Mouse (Mus musculus): ENCODE results near the gene Cep128.
"Not testable (repeated sequence)": the region's sequence is repeated elsewhere in the genome, so short reads cannot be mapped to it uniquely, and the experiment has no call there.

The Cep128 gene

GRCm38 (mm10) chr12:91384281-91385017 is at the start of gene Cep128, which contains the start of gene Tshr:
Cep128 (minus strand) TSS chr12:91384409.
Tshr (plus strand) TSS chr12:91384563.
- DNase-seq = peak; percentile 91

GRCm38 (mm10) chr12:91427129-91427528 is 42.9 kb upstream of the Cep128 start:
- DNase-seq = no peak

- no peak for DNase-seq
These were observed 42.3 kb upstream of the Cep128 start for GRCm38 (mm10) chr12:91426499-91426898.

- DNase-seq = peak; percentile 48
These were observed 39.1 kb upstream of the Cep128 start for GRCm38 (mm10) chr12:91423125-91423820.

GRCm38 (mm10) chr12:91421272-91421671 is 37.1 kb upstream of the Cep128 start:
- no peak for DNase-seq

- DNase-seq = peak; percentile 66
These were observed 34.6 kb upstream of the Cep128 start for GRCm38 (mm10) chr12:91418791-91419190.

- DNase-seq = no peak
These were observed 32.6 kb upstream of the Cep128 start for GRCm38 (mm10) chr12:91416828-91417227.

- DNase-seq = no peak
These were observed 30.9 kb upstream of the Cep128 start for GRCm38 (mm10) chr12:91415112-91415511.

GRCm38 (mm10) chr12:91412461-91413182 is 28.4 kb upstream of the Cep128 start:
- no peak for DNase-seq

GRCm38 (mm10) chr12:91410306-91410705 is 26.1 kb upstream of the Cep128 start:
- no peak for DNase-seq

GRCm38 (mm10) chr12:91401049-91401352 is 16.8 kb upstream of the Cep128 start:
- no peak for DNase-seq

- DNase-seq = peak; percentile 30
These were observed 16.2 kb upstream of the Cep128 start for GRCm38 (mm10) chr12:91400232-91401048.

GRCm38 (mm10) chr12:91383516-91384264 is 519 bp downstream of the Cep128 start:
- no peak for DNase-seq

- no peak for DNase-seq
These were observed 15.0 kb downstream of the Cep128 start for GRCm38 (mm10) chr12:91369173-91369572.

GRCm38 (mm10) chr12:91353783-91354182 is 30.4 kb downstream of the Cep128 start:
- no peak for DNase-seq

- DNase-seq = not testable (repeated sequence)
These were observed 45.6 kb downstream of the Cep128 start for GRCm38 (mm10) chr12:91338656-91339055.

GRCm38 (mm10) chr12:91327527-91327926 is 56.7 kb downstream of the Cep128 start:
- no peak for DNase-seq

- no peak for DNase-seq
These were observed 58.1 kb downstream of the Cep128 start for GRCm38 (mm10) chr12:91326104-91326503.

- no peak for DNase-seq
These were observed 69.2 kb downstream of the Cep128 start for GRCm38 (mm10) chr12:91315026-91315425.

- no peak for DNase-seq
These were observed 70.1 kb downstream of the Cep128 start for GRCm38 (mm10) chr12:91313974-91314587.

- DNase-seq = no peak
These were observed 71.6 kb downstream of the Cep128 start for GRCm38 (mm10) chr12:91312591-91312990.

GRCm38 (mm10) chr12:91307733-91308132 is 76.5 kb downstream of the Cep128 start:
- DNase-seq = no peak

Data from thymus, postnatal 25 days (tissue).